Mouse (Mus musculus): ENCODE data around the gene Olfr371. TPM values are rescaled to one million over a fixed set of nuclear protein-coding genes. Genes with fewer than 3 reads are reported as not detected.

Olfr371 gene
- not detected for total RNA-seq (2021)
- long read RNA-seq, experiment 1 = 0 reads
- long read RNA-seq, experiment 2 = 0 reads

- no peak within 1 kb of the TSS for H3K27ac ChIP-seq
- DNase-seq = no peak
- intact Hi-C loops (cut with DNase I) = no loop called here
- no peak within 1 kb of the TSS for H3K4me3 ChIP-seq
- no peak for TF ChIP-seq CTCF (IDR thresholded peaks at IDR 0.05)
These were observed at the start of gene Olfr371 for GRCm38 (mm10) chr8:85225688-85226087. Gene Olfr371 (plus strand): TSS chr8:85225988.

GRCm38 (mm10) chr8:85192346-85192745 is 33.4 kb upstream of the Olfr371 start:
- intact Hi-C loops (cut with DNase I) = no loop called here
- TF ChIP-seq CTCF (IDR thresholded peaks at IDR 0.05) = no peak
- no peak overlapping the region for H3K27ac ChIP-seq
- H3K4me3 ChIP-seq = no peak overlapping the region
- DNase-seq = no peak

- intact Hi-C loops (cut with DNase I) = no loop called here
- H3K27ac ChIP-seq = no peak overlapping the region
- H3K4me3 ChIP-seq = no peak overlapping the region
- DNase-seq = no peak
- TF ChIP-seq CTCF (IDR thresholded peaks at IDR 0.05) = no peak
These were observed 5.6 kb upstream of the Olfr371 start for GRCm38 (mm10) chr8:85220220-85220619.

- H3K4me3 ChIP-seq = no peak overlapping the region
- H3K27ac ChIP-seq = no peak overlapping the region
- intact Hi-C loops (cut with DNase I) = no loop called here
- TF ChIP-seq CTCF (IDR thresholded peaks at IDR 0.05) = no peak
- DNase-seq = no peak
These were observed 4.8 kb upstream of the Olfr371 start for GRCm38 (mm10) chr8:85220992-85221391.

- no peak overlapping the region for H3K4me3 ChIP-seq
- DNase-seq = no peak
- TF ChIP-seq CTCF (IDR thresholded peaks at IDR 0.05) = no peak
- no peak overlapping the region for H3K27ac ChIP-seq
- intact Hi-C loops (cut with DNase I) = no loop called here
These were observed 1.5 kb downstream of the Olfr371 start for GRCm38 (mm10) chr8:85227297-85227696.

Other genes with a start within 250 kb of the Olfr371 start
- 10 to 100 TPM in 1 of 2 experiments, 1 to 10 TPM in 1; 5.7 to 10.1 TPM for gene Junb, start 247.3 kb upstream of the Olfr371 start, total RNA-seq (2021)
- gene Hook2, start 235.4 kb upstream of the Olfr371 start, total RNA-seq (2021) = 1 to 10 TPM; 1.4 to 2.0 TPM
- not detected for gene Best2, start 211.5 kb upstream of the Olfr371 start, total RNA-seq (2021)
- 10 to 100 TPM; 50.6 to 58.0 TPM for gene Asna1, start 200.7 kb upstream of the Olfr371 start, total RNA-seq (2021)
- 10 to 100 TPM; 71.9 to 72.4 TPM for gene Trir, start 199.2 kb upstream of the Olfr371 start, total RNA-seq (2021)
- 10 to 100 TPM; 29.9 to 33.4 TPM for gene Tnpo2, start 189.1 kb upstream of the Olfr371 start, total RNA-seq (2021)
- gene Fbxw9, start 165.9 kb upstream of the Olfr371 start, total RNA-seq (2021) = 1 to 10 TPM; 1.4 to 1.5 TPM
- gene Gm5741, start 158.0 kb upstream of the Olfr371 start, total RNA-seq (2021) = not detected
- gene Dhps, start 154.2 kb upstream of the Olfr371 start, total RNA-seq (2021) = 10 to 100 TPM; 27.0 to 28.2 TPM
- gene Wdr83os, start 145.2 kb upstream of the Olfr371 start, total RNA-seq (2021) = 10 to 100 TPM; 44.2 to 44.9 TPM
- gene Wdr83, start 144.7 kb upstream of the Olfr371 start, total RNA-seq (2021) = 10 to 100 TPM; 16.5 to 17.2 TPM
- gene Man2b1, start 142.7 kb upstream of the Olfr371 start, total RNA-seq (2021) = 10 to 100 TPM in 1 of 2 experiments, 1 to 10 TPM in 1; 8.1 to 10.3 TPM
- 1 to 10 TPM in 1 of 2 experiments, under 1 TPM in 1; 0.84 to 1.2 TPM for gene Zfp791, start 102.9 kb upstream of the Olfr371 start, total RNA-seq (2021)
- gene Cks1brt, start 74.1 kb upstream of the Olfr371 start, total RNA-seq (2021) = not detected
- 1 to 10 TPM; 3.8 to 5.3 TPM for gene Orc6, start 73.6 kb downstream of the Olfr371 start, total RNA-seq (2021)
- 10 to 100 TPM; 56.4 to 60.1 TPM for gene Vps35, start 73.8 kb downstream of the Olfr371 start, total RNA-seq (2021)
- 1 to 10 TPM in 1 of 2 experiments, under 1 TPM in 1; 0.54 to 2.7 TPM for gene Mylk3, start 160.4 kb downstream of the Olfr371 start, total RNA-seq (2021)
- 10 to 100 TPM; 12.1 to 14.2 TPM for gene 4921524J17Rik, start 206.8 kb downstream of the Olfr371 start, total RNA-seq (2021)

All from gastrocnemius, adult 2 months (tissue).